7 mouse cellular contexts compared by ENCODE assay signal in genomic region chr7:37336851-37337531, GRCm38 (mm10).
DNase-seq lines count a peak whose midpoint lies in the region; ATAC-seq and TF ChIP-seq lines count a peak whose summit lies in the region.

No protein-coding gene starts in this region.

- TF ChIP-seq POLR2A in brain, embryonic 14.5 days (IDR thresholded peaks at IDR 0.05; ENCODE audit: borderline replicate concordance, extremely low read depth, insufficient read depth, insufficient read length, poor library complexity, severe bottlenecking) = no peak

- peak; percentile 41; the same call in 1 of the 2 replicates for ATAC-seq in midbrain, embryonic 15.5 days (replicated peaks)
- ATAC-seq in monocyte, adult 5-6 weeks (replicated peaks; ENCODE audit: insufficient number of reproducible peaks, low FRiP score, low TSS enrichment, poor library complexity, severe bottlenecking) = no peak

- H3K4me1 ChIP-seq in midbrain, embryonic 15.5 days = peaks cover 34% of the 10 kb centered on the region

- DNase-seq in brain, embryonic 14.5 days (ENCODE audit: low read depth) = peak; percentile 93
- peak; percentile 88 to 89 for DNase-seq in cerebellum, postnatal 10 days
- peak; percentile 80 to 93 for DNase-seq in frontal cortex, postnatal 36 days (ENCODE audit: low spot score in 2 of 2)
- peak; percentile 57 to 89 for DNase-seq in layer of hippocampus, postnatal 14 days (ENCODE audit: low spot score in 2 of 2)
- no peak for DNase-seq in ovary, postnatal 14 days (ENCODE audit: low spot score)

- no peak for TF ChIP-seq CTCF in brain, embryonic 14.5 days (IDR thresholded peaks at IDR 0.05; ENCODE audit: borderline replicate concordance, extremely low read depth, insufficient read depth, insufficient read length)

- peak overlapping the region; percentile 83 for H3K4me2 ChIP-seq in midbrain, embryonic 15.5 days

- H3K9me3 ChIP-seq in midbrain, embryonic 15.5 days = no peaks in the 10 kb centered on the region

- no peaks in the 10 kb centered on the region for H3K36me3 ChIP-seq in midbrain, embryonic 15.5 days (replicated peaks)

- H3K4me3 ChIP-seq in midbrain, embryonic 15.5 days = peak overlapping the region; percentile 40

- WGBS in midbrain, embryonic 15.5 days = 4% methylated on average over 28 of the region's 28 CpGs

- peak overlapping the region; percentile 49 for H3K9ac ChIP-seq in midbrain, embryonic 15.5 days

- peaks cover 4% of the 10 kb centered on the region; the same call in 1 of the 2 replicates for H3K27me3 ChIP-seq in midbrain, embryonic 15.5 days (replicated peaks)

- peak overlapping the region; percentile 73 for H3K27ac ChIP-seq in midbrain, embryonic 15.5 days
